Mouse (Mus musculus) neural tube, embryonic 11.5 days (tissue): Measurements from ENCODE around the gene Fcmr. TPM values are rescaled to one million over a fixed set of nuclear protein-coding genes. Genes with fewer than 3 reads are reported as not detected.

Source experiments
- ATAC-seq: fragments of 200-750 bp; cut with Nextera tagmentation; 2 replicates; pipeline ENCODE4 v1.8.0; 2017; ENCODE audit warnings: moderate number of reproducible peaks, mild to moderate bottlenecking, moderate TSS enrichment, moderate library complexity; ENCODE audit not compliant: insufficient read depth, low FRiP score, low TSS enrichment
- DNase-seq: peaks from one replicate; pipeline ENCODE4 v3.0.0-alpha.2; 2015; ENCODE audit warnings: low spot score
- H3K27ac ChIP-seq: fragments of 300-500 bp; sonication (generic); 2 replicates; pipeline ENCODE4 v1.5.1; 2014; ENCODE audit warnings: low read depth, mild to moderate bottlenecking, low read length
- H3K27me3 ChIP-seq: fragments of 300-500 bp; sonication (generic); 2 replicates; pipeline ENCODE4 v1.6.1; 2014; ENCODE audit warnings: mild to moderate bottlenecking, low read length, mixed read lengths; ENCODE audit not compliant: control insufficient read depth, insufficient read depth
- H3K36me3 ChIP-seq: fragments of 300-500 bp; sonication (generic); 2 replicates; pipeline ENCODE4 v1.6.1; 2014; ENCODE audit warnings: mild to moderate bottlenecking, low read length, moderate library complexity, mixed read lengths; ENCODE audit not compliant: control insufficient read depth, insufficient read depth
- H3K4me1 ChIP-seq: fragments of 300-500 bp; sonication (generic); 2 replicates; pipeline ENCODE4 v1.6.1; 2014; ENCODE audit warnings: low read length, mixed read lengths; ENCODE audit not compliant: control insufficient read depth, insufficient read depth
- H3K4me2 ChIP-seq: fragments of 300-500 bp; sonication (generic); 2 replicates; pipeline ENCODE4 v1.6.1; 2014; ENCODE audit warnings: low read depth, mild to moderate bottlenecking, moderate library complexity
- H3K4me3 ChIP-seq: fragments of 300-500 bp; sonication (generic); 2 replicates; pipeline ENCODE4 v1.5.1; 2014; ENCODE audit warnings: low read depth, low read length
- H3K9ac ChIP-seq: fragments of 300-500 bp; sonication (generic); 2 replicates; pipeline ENCODE4 v1.6.1; 2014; ENCODE audit warnings: mild to moderate bottlenecking, low read length
- H3K9me3 ChIP-seq: fragments of 300-500 bp; sonication (generic); 2 replicates; pipeline ENCODE4 v1.6.1; 2016; ENCODE audit warnings: low read length; ENCODE audit not compliant: control insufficient read depth
- WGBS: fragments of 180-500 bp; shearing (Covaris S2); extraction: QIAGEN DNeasy Blood & Tissue Kit; methylation state at CpG from one replicate; pipeline ENCODE4 v1.1.7; 2014; 5-methylcytosine and 5-hydroxymethylcytosine counted together
- polyA plus RNA-seq: library from polyadenylated mRNA; unstranded; fragments of >200 nt; fragmentation: Nextera tagmentation; extraction: Ambion mirVana; gene quantifications from 2 replicates; pipeline ENCODE4 v1.2.1, GENCODE M21; 2014

Fcmr gene
- not detected in 2 replicates for polyA plus RNA-seq

GRCm38 (mm10) chr1:130865541-130866221 lies at the start of gene Fcmr:
TSS of gene Fcmr (plus strand) at chr1:130865669.
- WGBS = 84% methylated on average over 7 of the region's 7 CpGs
- Histone ChIP-seq H3K4me1 (no peaks in the 10 kb centered on the region), H3K27me3 (no peaks in the 10 kb centered on the region), H3K9me3 (no peaks in the 10 kb centered on the region), H3K36me3 (no peaks in the 10 kb centered on the region), H3K4me2 (no peak within 1 kb of the TSS), H3K4me3 (no peak within 1 kb of the TSS), H3K27ac (no peak within 1 kb of the TSS), H3K9ac (no peak within 1 kb of the TSS)
- DNase-seq (no peak), ATAC-seq (no peak)

DNA sequence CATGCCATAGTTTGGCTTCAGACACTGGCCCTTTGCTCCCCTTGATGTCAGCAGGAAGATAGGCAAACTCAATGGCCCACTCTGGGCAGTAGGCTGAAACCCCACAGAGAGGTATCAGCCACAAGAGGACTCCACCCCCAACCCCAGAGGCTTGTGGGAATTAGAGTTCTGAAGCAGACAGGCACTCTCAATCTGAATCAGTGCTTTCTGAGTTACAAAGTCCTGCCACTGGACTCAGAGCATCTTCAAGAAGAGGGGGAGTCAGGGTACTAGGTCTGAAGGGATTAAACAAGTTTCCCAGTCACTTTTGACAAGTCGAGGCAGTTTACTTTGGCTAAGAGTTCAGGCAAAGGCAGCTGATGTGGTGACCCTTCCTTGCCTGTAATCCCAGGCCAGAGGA lies 45.7 kb upstream of the Fcmr start:
- Histone ChIP-seq H3K4me3 (no peak overlapping the region), H3K4me1 (no peaks in the 10 kb centered on the region), H3K9ac (no peak overlapping the region), H3K36me3 (no peaks in the 10 kb centered on the region), H3K27ac (no peak overlapping the region), H3K9me3 (no peaks in the 10 kb centered on the region), H3K4me2 (no peak overlapping the region), H3K27me3 (no peaks in the 10 kb centered on the region)
- 91% methylated on average over 1 of the region's 1 CpGs for WGBS
- DNase-seq (no peak), ATAC-seq (no peak)

- no peak for ATAC-seq
- no peak overlapping the region for H3K27ac ChIP-seq
- no peak for DNase-seq
- no peaks in the 10 kb centered on the region for H3K9me3 ChIP-seq
- no peak overlapping the region for H3K4me2 ChIP-seq
- no peaks in the 10 kb centered on the region for H3K36me3 ChIP-seq
- 87% methylated on average over 7 of the region's 7 CpGs for WGBS
- H3K4me1 ChIP-seq = no peaks in the 10 kb centered on the region
- H3K4me3 ChIP-seq = no peak overlapping the region
- H3K9ac ChIP-seq = no peak overlapping the region
- no peaks in the 10 kb centered on the region for H3K27me3 ChIP-seq
These were observed 44.9 kb upstream of the Fcmr start for GRCm38 (mm10) chr1:130820316-130821148.

DNA sequence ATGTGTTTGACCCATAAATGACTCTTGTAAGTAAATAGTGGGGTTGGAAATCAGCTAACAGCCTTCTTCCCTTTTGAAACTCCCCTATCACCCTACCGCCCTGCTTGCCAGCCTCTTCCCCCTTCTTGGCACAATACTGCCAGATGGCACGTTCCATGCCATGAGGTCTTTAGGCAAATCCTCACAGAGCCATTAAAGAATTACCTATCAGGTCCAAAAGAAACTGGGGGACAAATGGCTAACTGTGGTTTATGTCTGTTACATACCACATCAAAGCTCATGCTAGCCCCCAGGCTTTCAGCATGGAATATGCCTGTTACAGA lies 44.4 kb upstream of the Fcmr start:
- no peak for DNase-seq
- no peak for ATAC-seq
- Histone ChIP-seq H3K36me3 (no peaks in the 10 kb centered on the region), H3K9ac (no peak overlapping the region), H3K4me3 (no peak overlapping the region), H3K9me3 (no peaks in the 10 kb centered on the region), H3K27me3 (no peaks in the 10 kb centered on the region), H3K4me1 (no peaks in the 10 kb centered on the region), H3K4me2 (no peak overlapping the region), H3K27ac (no peak overlapping the region)
- 89% methylated on average over 2 of the region's 2 CpGs for WGBS

- Histone ChIP-seq H3K4me2 (no peak overlapping the region), H3K36me3 (no peaks in the 10 kb centered on the region), H3K9me3 (no peaks in the 10 kb centered on the region), H3K4me1 (no peaks in the 10 kb centered on the region), H3K27me3 (no peaks in the 10 kb centered on the region), H3K27ac (no peak overlapping the region), H3K9ac (no peak overlapping the region), H3K4me3 (no peak overlapping the region)
- WGBS = 79% methylated on average over 9 of the region's 9 CpGs
- ATAC-seq (no peak), DNase-seq (no peak)
These were observed 43.4 kb upstream of the Fcmr start for GRCm38 (mm10) chr1:130821911-130822625.

DNA sequence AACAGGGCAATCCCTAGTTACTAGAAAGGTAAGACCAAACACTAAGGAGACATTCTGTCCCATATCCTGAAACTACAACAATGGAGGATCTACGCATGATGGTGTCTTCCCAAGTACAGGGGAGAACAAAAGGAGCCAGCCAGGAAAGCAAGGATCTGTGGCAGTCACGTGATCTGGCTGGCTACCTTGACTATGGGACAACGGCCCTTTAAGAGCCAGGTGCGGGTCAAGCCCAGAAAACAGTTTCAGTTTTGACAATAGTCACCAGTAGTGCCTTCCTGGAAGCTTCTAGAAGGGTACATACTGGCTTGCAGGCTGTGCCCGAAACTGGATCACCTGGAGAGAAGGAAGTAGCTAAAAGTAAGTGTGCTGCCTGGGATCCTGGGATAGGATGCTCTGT lies 39.0 kb upstream of the Fcmr start, which contains the start of gene Pigr:
TSS of gene Pigr (plus strand) at position 237 of the 400 bp plus-strand sequence.
- DNase-seq = no peak
- 88% methylated on average over 5 of the region's 5 CpGs for WGBS
- no peak for ATAC-seq

GRCm38 (mm10) chr1:130828656-130829055 lies 36.8 kb upstream of the Fcmr start:
- ATAC-seq = no peak
- H3K4me2 ChIP-seq = no peak overlapping the region
- H3K4me3 ChIP-seq = no peak overlapping the region
- 82% methylated on average over 4 of the region's 4 CpGs for WGBS
- H3K27ac ChIP-seq = no peak overlapping the region
- H3K9me3 ChIP-seq = no peaks in the 10 kb centered on the region
- no peak overlapping the region for H3K9ac ChIP-seq
- H3K27me3 ChIP-seq = no peaks in the 10 kb centered on the region
- DNase-seq = no peak
- H3K4me1 ChIP-seq = no peaks in the 10 kb centered on the region
- H3K36me3 ChIP-seq = no peaks in the 10 kb centered on the region

More for the DNA sequence above, 39.0 kb upstream of the Fcmr start, which contains the start of gene Pigr:
- H3K4me1 ChIP-seq = no peaks in the 10 kb centered on the region
- no peaks in the 10 kb centered on the region for H3K36me3 ChIP-seq
- H3K4me3 ChIP-seq = no peak within 1 kb of the TSS
- H3K9ac ChIP-seq = no peak within 1 kb of the TSS
- H3K27ac ChIP-seq = no peak within 1 kb of the TSS
- no peak within 1 kb of the TSS for H3K4me2 ChIP-seq
- no peaks in the 10 kb centered on the region for H3K27me3 ChIP-seq
- no peaks in the 10 kb centered on the region for H3K9me3 ChIP-seq

DNA sequence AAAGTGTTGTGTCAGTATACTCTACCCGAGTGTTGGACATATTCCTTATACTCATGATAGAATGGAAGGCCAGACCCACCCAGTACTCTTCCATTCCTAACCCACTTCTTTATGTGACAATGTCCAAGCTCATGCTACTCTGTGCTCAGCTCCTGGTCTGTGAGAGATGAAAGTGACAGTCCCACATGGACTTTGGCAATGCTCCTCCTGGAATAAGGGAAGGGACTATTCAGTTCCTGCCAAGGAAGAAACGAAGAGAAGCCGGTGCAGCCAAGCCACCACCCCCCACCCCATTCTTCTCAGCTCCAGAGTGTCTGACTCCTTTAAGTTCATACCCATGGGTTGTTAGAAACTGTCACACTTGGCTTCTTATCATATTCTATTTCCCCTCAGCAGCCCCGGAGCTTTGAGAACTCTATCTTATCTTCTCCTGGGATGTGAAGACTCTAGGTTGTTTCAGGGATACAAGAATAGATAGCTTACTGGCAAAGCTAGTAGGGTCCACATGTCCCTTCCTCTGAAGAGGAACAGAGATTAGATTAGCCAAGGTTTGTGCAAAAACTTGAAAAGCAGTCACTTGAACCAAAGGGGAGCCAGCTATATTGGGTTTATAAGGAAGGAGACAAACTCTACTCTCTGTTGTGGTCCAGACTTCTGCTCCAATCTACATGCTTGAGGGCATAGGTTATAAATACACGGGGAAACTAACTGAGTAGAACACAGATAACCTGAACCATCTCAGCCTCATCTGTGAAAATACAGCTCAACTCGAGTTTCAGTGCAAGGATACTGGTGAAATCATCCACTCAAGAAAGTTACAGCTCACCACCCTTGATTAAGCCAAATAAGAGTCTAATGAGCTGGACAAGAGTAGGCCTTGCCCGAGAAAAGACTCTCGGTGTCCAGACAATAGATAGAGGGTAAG lies 35.3 kb upstream of the Fcmr start:
- Histone ChIP-seq H3K36me3 (no peaks in the 10 kb centered on the region), H3K9ac (no peak overlapping the region), H3K4me3 (no peak overlapping the region), H3K27ac (no peak overlapping the region), H3K27me3 (no peaks in the 10 kb centered on the region), H3K9me3 (no peaks in the 10 kb centered on the region), H3K4me2 (no peak overlapping the region), H3K4me1 (no peaks in the 10 kb centered on the region)
- ATAC-seq (no peak), DNase-seq (no peak)
- WGBS = 86% methylated on average over 8 of the region's 8 CpGs
